8 mouse cellular contexts compared by ENCODE assay signal in the genomic region with DNA sequence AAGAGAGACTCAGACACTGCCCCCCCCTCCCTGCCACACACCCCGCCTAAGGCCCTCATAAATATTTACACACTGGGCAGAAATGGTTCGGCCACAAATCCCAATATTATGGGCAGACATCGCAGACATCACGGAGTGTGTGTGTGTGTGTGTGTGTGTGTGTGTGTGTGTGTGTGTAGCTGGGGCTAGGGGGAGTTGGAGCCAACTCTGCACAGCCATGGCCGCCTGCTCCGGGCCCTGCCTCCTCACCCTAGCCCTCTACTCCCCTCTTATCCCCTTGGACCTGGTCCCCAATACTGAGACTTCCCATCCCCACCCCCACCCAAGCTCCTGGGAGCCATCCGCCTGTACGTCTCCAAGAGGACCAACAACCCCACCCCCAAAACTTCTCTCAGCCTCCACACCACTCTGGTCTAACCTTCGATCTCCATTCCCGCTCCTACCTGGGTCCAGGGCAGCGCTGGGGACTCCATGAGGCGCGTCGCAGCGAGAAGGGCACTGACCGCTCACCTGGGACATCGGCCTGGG. TPM values are rescaled to one million over a fixed set of nuclear protein-coding genes. Genes with fewer than 3 reads are reported as not detected.
DNase-seq lines count a peak whose midpoint lies in the region; ATAC-seq and TF ChIP-seq lines count a peak whose summit lies in the region.

No protein-coding gene starts in this region.

- peak overlapping the region; percentile 79 for H3K27ac ChIP-seq in heart, embryonic 12.5 days (ENCODE audit: poor library complexity, severe bottlenecking)
- no peak overlapping the region for H3K27ac ChIP-seq in bone marrow macrophage, adult 2 months (ENCODE audit: insufficient read depth, low read depth, low read length)
- peak overlapping the region; percentile 70 for H3K27ac ChIP-seq in hindbrain, embryonic 12.5 days
- H3K27ac ChIP-seq in midbrain, embryonic 10.5 days (replicated peaks): peak overlapping the region; percentile 86

- peak; percentile 54 for ATAC-seq in heart, embryonic 12.5 days (ENCODE audit: insufficient number of reproducible peaks, low FRiP score)
- ATAC-seq in hindbrain, embryonic 12.5 days (ENCODE audit: low FRiP score): peak; percentile 48
- no peak for ATAC-seq in erythroid progenitor cell, adult 5-6 weeks (replicated peaks; ENCODE audit: low FRiP score, poor library complexity, severe bottlenecking)

- peak overlapping the region; percentile 80 for H3K9ac ChIP-seq in heart, embryonic 12.5 days
- peak overlapping the region; percentile 70 for H3K9ac ChIP-seq in hindbrain, embryonic 12.5 days

- peaks cover 20% of the 10 kb centered on the region for H3K36me3 ChIP-seq in heart, embryonic 12.5 days
- H3K36me3 ChIP-seq in hindbrain, embryonic 12.5 days: no peaks in the 10 kb centered on the region
- peaks cover 3% of the 10 kb centered on the region for H3K36me3 ChIP-seq in midbrain, embryonic 10.5 days

- no peak for TF ChIP-seq POLR2A in bone marrow macrophage, adult 2 months (IDR thresholded peaks at IDR 0.05; ENCODE audit: borderline replicate concordance, low read depth, low read length)

- 3% methylated on average over 17 of the region's 17 CpGs for WGBS in heart, embryonic 12.5 days
- WGBS in hindbrain, embryonic 12.5 days: 2% methylated on average over 16 of the region's 17 CpGs
- 3% methylated on average over 15 of the region's 17 CpGs for WGBS in midbrain, embryonic 10.5 days

- no peak for DNase-seq in heart, postnatal 14 days
- DNase-seq in midbrain, embryonic 10.5 days (ENCODE audit: low spot score): peak; percentile 41
- DNase-seq in thymus, postnatal 14 days: no peak
- no peak for DNase-seq in frontal cortex, postnatal 36 days (ENCODE audit: low spot score in 2 of 2)

- TF ChIP-seq CTCF in bone marrow macrophage, adult 2 months (IDR thresholded peaks at IDR 0.05; ENCODE audit: low read depth, low read length): no peak

- 0 out of 2 replicates have a peak, but pooled peaks cover 11% of the 10 kb centered on the region for H3K27me3 ChIP-seq in heart, embryonic 12.5 days (replicated peaks)
- H3K27me3 ChIP-seq in hindbrain, embryonic 12.5 days: peaks cover 54% of the 10 kb centered on the region
- H3K27me3 ChIP-seq in midbrain, embryonic 10.5 days (ENCODE audit: low read depth, poor library complexity, severe bottlenecking): peaks cover 72% of the 10 kb centered on the region

- peaks cover 53% of the 10 kb centered on the region for H3K4me1 ChIP-seq in heart, embryonic 12.5 days (replicated peaks)
- H3K4me1 ChIP-seq in bone marrow macrophage, adult 2 months (ENCODE audit: control insufficient read depth, insufficient read depth, low read length): peaks cover 3% of the 10 kb centered on the region; the same call in 1 of the 2 replicates
- peaks cover 48% of the 10 kb centered on the region for H3K4me1 ChIP-seq in hindbrain, embryonic 12.5 days
- H3K4me1 ChIP-seq in midbrain, embryonic 10.5 days: peaks cover 57% of the 10 kb centered on the region

- H3K4me3 ChIP-seq in heart, embryonic 12.5 days: peak overlapping the region; percentile 70
- peak overlapping the region; percentile 35 for H3K4me3 ChIP-seq in bone marrow macrophage, adult 2 months (ENCODE audit: insufficient read depth, low read length)
- H3K4me3 ChIP-seq in hindbrain, embryonic 12.5 days: peak overlapping the region; percentile 59
- peak overlapping the region; percentile 78 for H3K4me3 ChIP-seq in midbrain, embryonic 10.5 days

- intact Hi-C loops in heart, postnatal 14 days (cut with DNase I): no loop called here

- no peaks in the 10 kb centered on the region for H3K9me3 ChIP-seq in heart, embryonic 12.5 days (replicated peaks)
- H3K9me3 ChIP-seq in hindbrain, embryonic 12.5 days (replicated peaks): no peaks in the 10 kb centered on the region
- H3K9me3 ChIP-seq in midbrain, embryonic 10.5 days (replicated peaks): no peaks in the 10 kb centered on the region

- peak overlapping the region; percentile 80 for H3K4me2 ChIP-seq in heart, embryonic 12.5 days
- H3K4me2 ChIP-seq in hindbrain, embryonic 12.5 days (replicated peaks): peak overlapping the region; percentile 70

RNA-seq across cellular contexts. Expression of a gene that starts 1.9 kb away (rescaled TPM):
- polyA plus RNA-seq in heart, embryonic 12.5 days (2016; fragmentation: Nextera tagmentation; extraction: Ambion mirVana): 11.1 and 11.2 TPM in 2 replicates
- total RNA-seq in heart, postnatal 14 days (2021): 1 to 10 TPM; 2.8 to 3.9 TPM
- polyA plus RNA-seq in bone marrow macrophage, adult 2 months (2012; ENCODE audit: insufficient read depth, insufficient read length, missing spikeins): not detected in 2 replicates
- polyA plus RNA-seq in hindbrain, embryonic 12.5 days (2016; fragmentation: Nextera tagmentation; extraction: Ambion mirVana): 15.0 and 20.9 TPM in 2 replicates
- polyA plus RNA-seq in midbrain, embryonic 10.5 days (2016; fragmentation: Nextera tagmentation; extraction: Ambion mirVana): 10.6 and 12.9 TPM in 2 replicates
- total RNA-seq in erythroid progenitor cell, adult 5-6 weeks (2015; ENCODE audit: low replicate concordance): not detected in 2 replicates
- total RNA-seq in erythroid progenitor cell, adult 5-6 weeks (2017; ENCODE audit: low replicate concordance): not detected in 2 replicates
